Mouse (Mus musculus): Measurements from ENCODE around the gene Mrpl9. TPM values are rescaled to one million over a fixed set of nuclear protein-coding genes. Genes with fewer than 3 reads are reported as not detected.

Gene Mrpl9
- polyA plus RNA-seq, 1 experiment, result 81.6 TPM

DNA sequence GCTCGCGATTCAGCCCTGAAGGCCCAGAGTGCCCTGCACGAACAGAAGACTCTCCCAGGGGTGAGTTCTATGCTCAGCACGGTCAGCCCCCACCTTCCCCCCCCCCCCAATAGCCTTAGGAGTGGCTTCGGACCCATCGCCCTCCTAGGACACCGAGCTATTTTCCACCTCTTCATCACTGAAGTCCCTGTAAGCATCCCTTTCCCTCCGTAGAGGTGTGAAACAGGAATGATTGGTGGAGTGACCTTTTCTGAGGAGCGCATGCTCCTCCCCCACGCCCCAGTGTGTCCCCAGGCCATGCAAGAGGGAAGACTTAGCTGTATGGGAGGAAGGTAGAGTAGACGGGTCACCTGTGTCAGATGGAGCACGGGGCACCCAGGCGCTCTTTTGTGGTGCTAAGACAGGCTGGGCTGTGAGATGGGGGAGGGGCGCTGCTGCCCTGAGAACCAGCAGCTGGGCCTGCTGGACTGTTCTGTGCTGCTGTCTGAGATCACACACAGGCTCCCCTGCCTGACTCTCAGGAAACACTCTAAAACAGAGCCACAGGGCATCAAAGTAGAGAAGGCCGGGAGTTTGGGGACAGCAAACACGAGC lies 37.3 kb downstream of the Mrpl9 start, which contains the start of gene Riiad1:
Gene Riiad1, minus strand, starts transcription at position 51 of the 594 bp plus-strand sequence.
- Histone ChIP-seq H3ac (ENCODE audit: control insufficient read depth, insufficient read length, low read depth) (no peak within 1 kb of the TSS), H3K27me3 (ENCODE audit: control insufficient read depth, insufficient read depth, insufficient read length) (no peaks in the 10 kb centered on the region), H3K79me3 (ENCODE audit: low read depth) (no peaks in the 10 kb centered on the region), H3K4me3 (ENCODE audit: insufficient read depth, poor library complexity, severe bottlenecking) (no peak within 1 kb of the TSS), H3K79me2 (ENCODE audit: control insufficient read depth, insufficient read depth) (no peaks in the 10 kb centered on the region), H3K36me3 (ENCODE audit: control insufficient read depth, insufficient read depth) (no peaks in the 10 kb centered on the region)
- no peak for TF ChIP-seq USF1 (IDR thresholded peaks at IDR 0.05; ENCODE audit: low read depth)

DNA sequence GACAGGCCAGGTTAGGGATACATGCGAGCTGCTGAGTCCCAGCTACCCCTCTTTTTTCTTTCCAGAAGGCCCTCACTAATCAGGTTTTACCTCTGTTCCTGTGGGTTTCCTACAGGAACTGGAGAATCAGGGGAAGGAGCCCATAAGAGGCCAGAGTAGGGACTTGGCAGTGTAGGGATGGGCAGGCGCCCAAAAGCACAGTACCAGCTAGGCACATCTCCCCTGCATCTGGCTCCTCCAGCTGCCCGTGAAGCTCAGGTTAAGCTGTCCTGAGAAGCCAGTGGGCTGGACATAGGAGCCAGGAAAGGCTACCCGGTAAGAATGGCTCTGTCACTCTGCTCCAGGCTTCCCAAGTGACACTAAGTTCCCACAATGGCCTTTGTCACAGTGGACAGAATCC lies 38.3 kb downstream of the Mrpl9 start:
- H3K36me3 ChIP-seq (ENCODE audit: control insufficient read depth, insufficient read depth), result no peaks in the 10 kb centered on the region
- H3K79me3 ChIP-seq (ENCODE audit: low read depth), result no peaks in the 10 kb centered on the region
- no peaks in the 10 kb centered on the region for H3K27me3 ChIP-seq (ENCODE audit: control insufficient read depth, insufficient read depth, insufficient read length)
- no peak overlapping the region for H3K4me3 ChIP-seq (ENCODE audit: insufficient read depth, poor library complexity, severe bottlenecking)
- TF ChIP-seq CTCF (IDR thresholded peaks at IDR 0.05; ENCODE audit: control insufficient read depth, insufficient read depth, insufficient read length), result no peak
- no peak for TF ChIP-seq MAX (IDR thresholded peaks at IDR 0.05)
- no peak for TF ChIP-seq USF1 (IDR thresholded peaks at IDR 0.05; ENCODE audit: low read depth)
- no peak for TF ChIP-seq FOSL1 (IDR thresholded peaks at IDR 0.05; ENCODE audit: insufficient read depth, low read length, poor library complexity, severe bottlenecking)
- no peak for TF ChIP-seq MYOG (IDR thresholded peaks at IDR 0.05; ENCODE audit: control insufficient read depth, extremely low read depth, insufficient read length)
- no peak for TF ChIP-seq MYOD1 (IDR thresholded peaks at IDR 0.05; ENCODE audit: control insufficient read depth, insufficient read length, low read depth)
- no peak for TF ChIP-seq CEBPB (IDR thresholded peaks at IDR 0.05; ENCODE audit: low read depth)
- no peak overlapping the region for H3ac ChIP-seq (ENCODE audit: control insufficient read depth, insufficient read length, low read depth)
- H3K79me2 ChIP-seq (ENCODE audit: control insufficient read depth, insufficient read depth), result no peaks in the 10 kb centered on the region

DNA sequence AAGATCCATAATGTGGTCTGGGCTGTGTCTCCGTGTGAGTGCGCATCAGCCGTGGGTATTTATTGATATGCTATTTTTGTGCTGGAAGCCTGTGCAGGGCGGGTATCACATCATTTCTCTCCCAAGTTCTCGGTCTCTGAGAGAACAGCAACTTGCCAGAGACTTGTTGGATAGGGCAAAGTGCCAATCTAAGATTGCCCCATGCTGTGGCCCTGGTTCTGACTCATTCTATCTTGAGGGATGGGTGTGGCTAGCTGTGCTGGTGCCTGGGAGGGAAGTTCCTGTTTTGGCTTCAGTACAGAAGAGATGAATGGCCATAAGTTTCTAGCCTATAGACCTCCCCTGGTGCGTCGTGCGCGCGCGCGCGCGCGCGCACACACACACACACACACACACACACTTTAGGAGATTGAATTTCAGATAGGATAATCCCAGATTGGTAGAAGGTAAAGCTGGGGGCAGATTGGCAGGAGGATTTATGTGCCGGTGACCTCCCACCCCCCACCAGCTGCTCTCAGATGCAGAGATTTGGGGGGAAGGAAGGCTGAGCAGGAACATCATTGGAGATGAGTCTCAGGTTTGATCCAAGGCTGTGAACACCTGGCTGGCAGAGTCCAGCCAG lies 39.8 kb downstream of the Mrpl9 start:
- Histone ChIP-seq H3K4me3 (ENCODE audit: insufficient read depth, poor library complexity, severe bottlenecking) (no peak overlapping the region), H3K27me3 (ENCODE audit: control insufficient read depth, insufficient read depth, insufficient read length) (no peaks in the 10 kb centered on the region), H3K79me3 (ENCODE audit: low read depth) (no peaks in the 10 kb centered on the region), H3K36me3 (ENCODE audit: control insufficient read depth, insufficient read depth) (no peaks in the 10 kb centered on the region), H3K79me2 (ENCODE audit: control insufficient read depth, insufficient read depth) (no peaks in the 10 kb centered on the region), H3ac (ENCODE audit: control insufficient read depth, insufficient read length, low read depth) (no peak overlapping the region)
- TF ChIP-seq MAX (IDR thresholded peaks at IDR 0.05), result no peak
- no peak for TF ChIP-seq MYOG (IDR thresholded peaks at IDR 0.05; ENCODE audit: control insufficient read depth, extremely low read depth, insufficient read length)
- no peak for TF ChIP-seq MYOD1 (IDR thresholded peaks at IDR 0.05; ENCODE audit: control insufficient read depth, insufficient read length, low read depth)
- no peak for TF ChIP-seq CEBPB (IDR thresholded peaks at IDR 0.05; ENCODE audit: low read depth)
- TF ChIP-seq USF1 (IDR thresholded peaks at IDR 0.05; ENCODE audit: low read depth), result no peak
- TF ChIP-seq CTCF (IDR thresholded peaks at IDR 0.05; ENCODE audit: control insufficient read depth, insufficient read depth, insufficient read length), result no peak
- no peak for TF ChIP-seq FOSL1 (IDR thresholded peaks at IDR 0.05; ENCODE audit: insufficient read depth, low read length, poor library complexity, severe bottlenecking)

DNA sequence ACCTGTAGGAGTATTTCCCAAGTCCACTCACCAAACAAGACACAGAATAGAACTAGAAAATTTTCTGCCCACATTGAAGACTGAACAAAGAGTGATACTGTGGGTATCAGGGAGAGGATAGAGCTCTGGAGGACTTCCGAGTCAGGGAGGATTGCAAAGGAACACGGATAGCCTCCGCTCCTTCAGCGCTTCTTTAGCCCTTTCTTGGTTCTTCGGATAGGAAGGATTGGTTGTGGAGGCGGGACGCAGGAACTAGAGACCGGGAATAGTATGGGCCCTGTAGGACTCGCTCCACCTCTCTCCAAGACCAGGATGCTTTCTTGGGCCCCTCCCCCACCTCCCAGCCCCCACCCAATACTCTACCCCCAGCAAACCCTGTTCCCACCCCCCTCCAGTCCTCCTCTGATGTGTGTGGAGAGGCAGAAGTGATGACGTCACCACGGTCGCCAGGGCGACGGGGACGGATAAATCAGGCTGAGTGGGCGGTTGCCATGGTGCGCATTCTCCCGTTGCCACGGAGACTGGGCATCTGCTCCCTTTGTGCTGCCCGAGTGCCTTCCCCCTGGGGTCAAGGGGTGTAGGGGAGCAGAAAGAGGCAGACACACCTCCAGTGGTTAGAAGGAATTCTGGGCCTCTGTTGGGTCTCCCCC lies 40.8 kb downstream of the Mrpl9 start:
- no peak for TF ChIP-seq MYOD1 (IDR thresholded peaks at IDR 0.05; ENCODE audit: control insufficient read depth, insufficient read length, low read depth)
- TF ChIP-seq FOSL1 (IDR thresholded peaks at IDR 0.05; ENCODE audit: insufficient read depth, low read length, poor library complexity, severe bottlenecking), result no peak
- TF ChIP-seq CEBPB (IDR thresholded peaks at IDR 0.05; ENCODE audit: low read depth), result no peak
- TF ChIP-seq MYOG (IDR thresholded peaks at IDR 0.05; ENCODE audit: control insufficient read depth, extremely low read depth, insufficient read length), result no peak
- TF ChIP-seq MAX (IDR thresholded peaks at IDR 0.05), result no peak
- no peak for TF ChIP-seq USF1 (IDR thresholded peaks at IDR 0.05; ENCODE audit: low read depth)
- TF ChIP-seq CTCF (IDR thresholded peaks at IDR 0.05; ENCODE audit: control insufficient read depth, insufficient read depth, insufficient read length), result no peak
- Histone ChIP-seq H3ac (ENCODE audit: control insufficient read depth, insufficient read length, low read depth) (no peak overlapping the region), H3K27me3 (ENCODE audit: control insufficient read depth, insufficient read depth, insufficient read length) (no peaks in the 10 kb centered on the region), H3K36me3 (ENCODE audit: control insufficient read depth, insufficient read depth) (no peaks in the 10 kb centered on the region), H3K79me2 (ENCODE audit: control insufficient read depth, insufficient read depth) (no peaks in the 10 kb centered on the region), H3K79me3 (ENCODE audit: low read depth) (no peaks in the 10 kb centered on the region), H3K4me3 (ENCODE audit: insufficient read depth, poor library complexity, severe bottlenecking) (no peak overlapping the region)

DNA sequence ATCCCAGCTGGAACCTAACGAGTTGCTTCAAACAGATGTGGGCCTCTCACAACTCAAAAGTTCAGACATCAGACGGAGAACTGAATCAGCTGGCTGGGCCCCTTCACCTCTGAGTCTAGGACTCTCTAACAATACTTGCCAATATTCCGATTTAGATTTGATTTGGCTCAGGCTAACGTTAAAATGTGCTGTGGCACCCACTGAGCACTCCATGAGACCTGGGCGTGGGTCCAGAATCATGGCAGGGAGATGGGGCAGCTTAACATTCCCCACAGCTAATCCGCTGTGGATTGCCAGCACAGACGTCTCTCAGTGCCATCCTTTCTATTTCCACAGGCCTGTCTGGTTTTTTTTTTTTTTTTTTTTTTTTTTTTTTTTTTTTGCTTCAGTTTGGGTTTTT lies 42.8 kb downstream of the Mrpl9 start:
- no peaks in the 10 kb centered on the region for H3K27me3 ChIP-seq (ENCODE audit: control insufficient read depth, insufficient read depth, insufficient read length)
- no peak overlapping the region for H3K4me3 ChIP-seq (ENCODE audit: insufficient read depth, poor library complexity, severe bottlenecking)
- H3K79me2 ChIP-seq (ENCODE audit: control insufficient read depth, insufficient read depth), result no peaks in the 10 kb centered on the region
- TF ChIP-seq MAX (IDR thresholded peaks at IDR 0.05) (no peak), MYOD1 (IDR thresholded peaks at IDR 0.05; ENCODE audit: control insufficient read depth, insufficient read length, low read depth) (no peak), CTCF (IDR thresholded peaks at IDR 0.05; ENCODE audit: control insufficient read depth, insufficient read depth, insufficient read length) (no peak), FOSL1 (IDR thresholded peaks at IDR 0.05; ENCODE audit: insufficient read depth, low read length, poor library complexity, severe bottlenecking) (no peak), MYOG (IDR thresholded peaks at IDR 0.05; ENCODE audit: control insufficient read depth, extremely low read depth, insufficient read length) (no peak), USF1 (IDR thresholded peaks at IDR 0.05; ENCODE audit: low read depth) (no peak), CEBPB (IDR thresholded peaks at IDR 0.05; ENCODE audit: low read depth) (no peak)
- H3K79me3 ChIP-seq (ENCODE audit: low read depth), result no peaks in the 10 kb centered on the region
- no peaks in the 10 kb centered on the region for H3K36me3 ChIP-seq (ENCODE audit: control insufficient read depth, insufficient read depth)
- H3ac ChIP-seq (ENCODE audit: control insufficient read depth, insufficient read length, low read depth), result no peak overlapping the region

All from C2C12 (cell line).